Mouse (Mus musculus) lung, adult 2 months (tissue): Measurements from ENCODE around the gene Ly6g6e.

ENCODE experiments used
- CTCF ChIP-seq: fragments of 200-500 bp; IDR thresholded peaks from 2 replicates; pipeline ENCODE4 v1.5.1; 2011; ENCODE audit warnings: mild to moderate bottlenecking, low read length, control low read depth; ENCODE audit not compliant: insufficient read depth
- POLR2A ChIP-seq: fragments of 200-500 bp; IDR thresholded peaks from 2 replicates; pipeline ENCODE4 v1.6.1; 2011; ENCODE audit warnings: low read depth, mild to moderate bottlenecking, control low read depth, low read length, borderline replicate concordance; ENCODE audit errors: extremely low read depth

DNA sequence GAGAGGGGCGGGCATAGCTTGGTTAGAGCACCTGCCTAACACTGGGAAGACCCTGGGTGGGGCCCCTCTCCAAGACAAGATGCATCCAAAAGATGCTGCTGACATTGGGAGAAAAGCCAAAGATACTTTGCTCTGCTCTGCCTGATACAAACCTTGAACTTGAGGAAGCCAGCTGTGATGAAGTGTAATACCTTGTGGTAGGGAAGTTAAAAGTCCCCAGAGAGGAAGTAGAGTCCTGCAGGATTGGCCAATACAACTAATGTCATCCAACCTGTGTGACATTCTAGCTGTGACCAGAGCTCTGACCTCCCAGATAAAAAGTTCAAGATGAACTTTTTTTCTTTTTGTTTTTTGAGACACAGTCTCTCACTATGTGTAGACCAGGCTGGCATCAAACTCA, 48.4 kb downstream of the Ly6g6e start:
- TF ChIP-seq CTCF (no peak), POLR2A (no peak)
